Mouse (Mus musculus) left cerebral cortex, adult 18-20 months (tissue): ENCODE data around the gene Pold1. TPM values are rescaled to one million over a fixed set of nuclear protein-coding genes. Genes with fewer than 3 reads are reported as not detected.

ENCODE experiments used
- DNase-seq, 2 experiments: peaks; one replicate each; pipeline ENCODE4 v3.0.0; 2021 to 2022; ENCODE audit warnings: low spot score in 2 of 2, mixed read lengths in 1 of 2
- total RNA-seq, 2 experiments: library from RNA; stranded (reverse); gene quantifications; 2 replicates each; pipeline ENCODE4 v1.2.3; 2021

Pold1 gene
- total RNA-seq, 2 experiments from 2014 or later, result 9.7 to 10.8 TPM

GRCm38 (mm10) chr7:44583146-44583545 lies 34.5 kb upstream of the Pold1 start:
- no peak for DNase-seq

- DNase-seq, result no peak
Observed at GRCm38 (mm10) chr7:44582709-44583108, 34.1 kb upstream of the Pold1 start.

DNA sequence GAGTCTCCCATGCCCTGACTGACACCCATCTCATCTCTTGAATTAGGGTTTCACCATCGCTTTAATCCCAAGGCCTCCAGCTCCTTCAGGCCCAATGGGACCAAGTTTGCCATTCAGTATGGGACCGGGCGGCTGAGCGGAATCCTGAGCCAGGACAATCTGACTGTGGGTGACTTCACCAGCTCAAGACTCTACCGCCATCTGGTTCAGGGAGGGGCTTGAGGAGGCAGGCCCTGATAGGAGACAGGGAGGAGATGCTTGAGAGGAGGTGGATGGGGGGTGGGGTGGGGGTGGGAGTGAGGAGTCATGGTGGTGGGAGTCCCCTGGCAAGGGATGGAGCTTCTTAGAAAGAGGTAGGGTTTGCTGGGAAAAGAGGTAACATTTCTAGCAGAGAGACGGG lies 33.0 kb upstream of the Pold1 start:
- DNase-seq, result no peak

DNA sequence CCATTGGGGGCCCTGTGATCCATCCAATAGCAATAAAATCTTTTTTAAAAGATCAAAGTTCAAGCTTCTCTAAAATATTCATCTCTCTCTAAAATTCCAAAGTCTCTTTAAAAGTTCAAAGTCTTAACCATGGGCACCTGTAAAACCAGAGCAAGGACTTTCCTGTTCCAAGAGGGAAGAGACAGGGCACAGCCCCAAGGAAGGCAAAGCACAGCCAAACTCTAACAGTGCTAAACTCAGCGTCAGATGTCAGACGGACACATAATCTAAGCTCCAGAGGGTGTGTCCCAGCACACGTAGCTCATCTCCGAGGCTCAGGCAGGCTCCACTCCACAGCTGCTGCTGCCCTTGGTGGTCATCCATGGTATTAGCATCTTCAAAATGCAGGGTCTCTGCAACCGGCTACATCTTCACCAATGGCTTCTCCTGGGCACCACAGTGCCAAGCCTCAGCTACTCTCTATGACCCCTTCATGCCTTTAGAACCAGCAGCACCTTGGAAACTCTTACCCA lies 27.7 kb upstream of the Pold1 start:
- no peak for DNase-seq

DNA sequence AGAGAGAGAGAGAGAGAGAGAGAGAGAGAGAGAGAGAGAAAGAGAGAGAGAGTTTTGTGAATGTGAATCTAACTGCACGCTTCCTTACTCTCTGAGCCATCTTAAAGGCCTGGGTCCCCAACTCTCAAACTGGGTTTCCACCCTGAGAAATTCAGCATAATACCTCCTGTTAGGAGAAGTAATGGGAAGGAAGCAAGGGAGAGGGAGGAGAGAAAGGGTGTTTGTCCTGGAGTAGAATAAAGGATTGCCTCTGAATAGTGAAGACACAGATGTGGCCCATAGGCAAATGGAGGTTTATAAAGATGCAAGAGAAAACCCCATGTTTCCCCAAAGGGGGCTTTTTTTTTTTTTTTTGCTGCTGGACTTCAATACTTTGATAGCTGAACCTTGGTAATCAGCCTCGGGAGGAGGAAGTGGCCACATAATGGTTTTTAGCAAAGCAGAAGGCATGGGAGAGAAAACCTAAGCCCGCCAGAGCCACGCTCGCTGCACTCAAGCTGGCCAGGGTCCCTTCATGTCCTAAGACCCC lies 24.4 kb upstream of the Pold1 start:
- no peak for DNase-seq

DNA sequence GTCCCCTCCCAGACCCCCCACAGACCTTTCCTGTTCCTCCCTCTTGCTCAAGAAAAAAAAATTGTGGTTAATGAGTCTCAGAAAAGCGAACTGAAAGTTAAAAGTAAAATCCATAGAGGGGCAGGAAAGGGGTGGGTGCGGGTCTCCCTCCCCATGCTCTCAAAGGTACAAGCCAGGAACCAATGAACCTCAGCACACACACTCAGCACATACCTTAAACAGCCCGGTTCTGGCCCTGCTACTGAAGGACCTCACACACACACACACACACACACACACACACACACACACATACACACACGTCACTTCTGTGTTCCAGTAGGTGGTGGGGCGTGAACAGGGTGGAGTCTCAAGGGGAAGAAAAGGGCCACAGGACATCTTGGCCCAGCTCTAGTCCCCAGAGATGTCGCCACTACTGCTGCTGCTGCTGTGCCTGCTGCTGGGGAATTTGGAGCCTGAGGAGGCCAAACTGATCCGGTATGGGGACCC lies 23.6 kb upstream of the Pold1 start, which contains the start of gene Napsa:
Napsa (plus strand) TSS at position 168 of the 489 bp plus-strand sequence.
- DNase-seq, result no peak

- DNase-seq, result no peak
Observed at GRCm38 (mm10) chr7:44571811-44572210, 23.2 kb upstream of the Pold1 start.

GRCm38 (mm10) chr7:44570989-44571388 lies 22.3 kb upstream of the Pold1 start:
- DNase-seq, result no peak

DNA sequence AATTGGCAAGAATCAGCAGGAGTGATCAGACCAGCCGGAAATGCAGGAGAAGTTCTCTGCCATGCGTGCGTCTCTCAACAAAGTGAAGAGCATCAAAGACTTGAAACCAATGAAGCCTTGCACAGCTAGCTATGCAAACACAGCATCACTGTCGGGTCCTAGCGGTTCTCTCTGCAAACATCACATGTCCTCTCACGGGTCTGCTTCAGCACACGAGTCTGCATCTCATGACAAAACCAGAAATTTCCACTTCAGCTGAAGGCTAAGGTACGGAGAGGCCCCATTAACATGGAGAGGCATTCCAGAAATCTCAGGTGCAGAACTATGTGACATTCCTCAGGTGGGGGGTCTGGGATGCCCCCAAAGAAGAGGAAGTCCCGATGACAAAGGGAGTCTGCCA lies 20.2 kb upstream of the Pold1 start:
- DNase-seq, result no peak

GRCm38 (mm10) chr7:44565414-44565813 lies 16.8 kb upstream of the Pold1 start:
- DNase-seq, result no peak

GRCm38 (mm10) chr7:44564486-44564885 lies 15.8 kb upstream of the Pold1 start:
- no peak for DNase-seq

DNA sequence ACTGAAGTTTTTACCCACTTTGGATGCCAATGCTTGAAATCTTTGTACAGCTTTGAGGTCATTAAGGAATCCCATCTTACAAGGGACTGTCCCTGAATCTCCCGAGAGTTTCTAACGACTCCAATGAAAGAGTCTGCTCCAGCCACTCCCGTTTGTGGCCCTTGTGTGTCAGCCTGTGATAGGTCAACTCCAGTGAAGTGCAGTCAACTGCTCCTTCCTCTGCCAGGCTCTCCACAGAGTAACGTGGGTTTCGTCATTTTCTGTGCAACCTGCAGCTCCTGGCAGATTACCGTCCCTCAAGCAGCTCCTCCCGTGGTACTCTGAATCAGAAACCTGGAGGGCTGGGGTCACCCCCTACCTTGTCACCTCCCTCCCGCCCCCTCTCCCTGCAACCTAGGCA lies 14.6 kb upstream of the Pold1 start:
- no peak for DNase-seq

- peak; percentile 72 to 73 for DNase-seq
Observed at GRCm38 (mm10) chr7:44560435-44561400, 12.1 kb upstream of the Pold1 start.

DNA sequence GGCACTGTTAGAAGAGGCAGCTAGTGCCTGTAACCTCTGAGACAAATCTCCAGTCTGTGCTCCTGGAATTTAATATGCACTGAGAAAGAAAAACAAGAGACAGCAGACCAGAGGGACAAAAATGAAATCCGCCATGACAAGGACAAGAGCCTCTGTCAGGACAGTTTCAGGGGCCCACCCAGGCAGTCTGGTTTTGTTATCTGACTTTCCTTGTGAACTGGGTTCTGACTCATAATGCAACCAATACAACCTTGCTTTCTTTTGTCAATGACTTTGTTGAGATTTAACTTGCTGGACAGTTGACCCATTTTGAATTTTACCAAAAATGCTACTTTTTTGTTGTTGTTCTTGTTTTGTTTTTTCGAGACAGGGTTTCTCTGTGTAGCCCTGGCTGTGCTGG lies 9.0 kb upstream of the Pold1 start:
- DNase-seq, result no peak

- DNase-seq, result peak; percentile 98
Observed at GRCm38 (mm10) chr7:44553826-44554225, 5.2 kb upstream of the Pold1 start, which contains the start of gene Nr1h2. Gene Nr1h2, minus strand, starts transcription at chr7:44553951.

DNA sequence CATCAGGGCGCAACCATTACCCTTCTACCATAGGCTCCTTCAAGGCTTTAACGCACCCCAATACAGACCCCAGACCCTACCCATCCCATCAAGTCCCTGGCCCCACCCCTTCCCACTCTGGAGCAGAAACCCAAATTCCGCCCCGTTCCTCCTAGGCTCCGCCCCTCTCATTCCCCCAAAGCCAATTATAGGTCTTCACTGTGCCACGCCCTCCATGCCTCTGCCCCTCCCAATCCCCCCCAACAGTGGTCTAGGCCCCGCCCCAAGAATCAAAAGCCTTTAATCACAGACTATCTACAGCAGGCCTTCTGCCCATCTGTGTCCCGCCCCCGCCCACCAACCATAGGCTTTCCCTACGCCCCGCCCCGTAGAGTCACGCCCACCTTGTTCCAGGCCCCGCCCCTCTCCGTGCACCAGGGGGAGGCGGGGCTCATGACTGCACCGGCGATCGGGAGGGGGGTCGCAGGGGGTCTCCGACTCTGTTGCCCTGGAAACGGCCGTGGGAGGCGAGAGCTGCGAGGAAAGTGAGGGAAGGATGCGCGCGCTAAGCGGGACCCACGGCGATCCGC lies 4.6 kb upstream of the Pold1 start:
- peak; percentile 29 to 52 for DNase-seq

DNA sequence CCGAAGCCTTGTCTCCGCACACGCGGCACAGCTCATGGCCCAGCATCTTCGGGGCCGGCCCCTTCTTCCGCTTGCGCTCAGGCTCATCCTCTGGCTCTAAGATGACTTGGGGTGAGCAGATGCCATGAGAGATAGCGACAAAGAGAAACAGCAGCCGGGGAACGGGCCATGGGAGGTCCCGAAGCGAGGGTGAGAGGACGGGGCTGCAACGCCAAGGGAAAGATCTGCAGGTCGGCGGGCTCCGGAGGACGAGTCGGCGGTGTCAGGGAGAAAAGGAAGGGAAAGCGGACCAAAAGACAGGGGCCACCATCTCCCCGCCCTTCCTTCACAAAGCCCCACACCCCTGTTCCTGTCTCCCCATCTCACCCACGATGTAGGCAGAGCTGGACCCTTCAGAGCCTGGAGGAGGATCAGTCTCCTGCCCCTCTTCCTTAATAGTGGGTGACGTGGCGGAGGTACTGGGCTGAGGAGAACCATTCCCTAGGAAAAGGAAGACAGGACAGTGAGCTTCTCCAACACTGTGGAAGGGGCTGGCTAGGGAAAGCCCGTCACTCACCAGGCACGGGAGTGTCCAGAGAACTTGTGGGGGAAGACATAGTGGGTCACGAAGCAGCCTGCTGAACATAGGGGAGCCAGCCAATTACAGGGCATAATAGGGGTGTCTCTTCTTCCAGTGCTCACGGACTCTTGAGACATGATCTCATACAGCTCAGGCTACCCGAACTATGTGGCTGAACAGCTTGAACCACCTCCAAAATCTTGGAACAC lies 3.7 kb upstream of the Pold1 start:
- no peak for DNase-seq

GRCm38 (mm10) chr7:44551731-44552130 lies 3.1 kb upstream of the Pold1 start:
- no peak for DNase-seq

DNA sequence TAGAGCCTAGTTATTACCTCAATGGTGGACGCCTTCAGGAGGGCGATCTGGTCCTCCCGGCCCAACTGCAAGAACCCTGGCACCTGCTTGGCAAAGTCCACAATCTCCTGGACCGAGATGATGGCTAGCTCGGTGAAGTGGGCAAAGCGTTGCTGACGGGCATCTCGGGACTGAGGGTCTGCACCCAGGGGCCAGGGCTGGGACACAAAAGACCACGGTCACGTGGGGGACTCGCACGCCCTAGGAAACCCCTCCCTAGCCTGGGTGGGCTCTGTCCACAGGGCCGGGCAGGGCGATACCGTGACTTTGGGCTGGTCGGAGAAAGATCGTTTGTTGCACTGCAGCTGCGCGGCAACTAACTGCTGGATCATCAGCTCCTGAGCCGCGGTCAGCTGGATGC lies 2.7 kb upstream of the Pold1 start:
- DNase-seq, result no peak

DNA sequence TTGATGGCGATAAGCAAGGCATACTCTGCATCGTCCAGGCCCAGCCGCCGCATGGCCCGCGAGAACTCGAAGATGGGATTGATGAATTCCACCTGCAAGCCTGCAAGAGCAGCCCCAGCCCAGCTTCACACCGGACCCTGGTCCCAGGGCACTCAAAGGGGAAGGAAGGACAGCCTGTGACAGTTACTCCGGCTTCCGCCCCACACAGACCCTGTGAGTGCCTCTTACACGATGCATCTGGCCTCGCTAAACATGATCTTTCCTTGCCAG lies 1.7 kb upstream of the Pold1 start:
- DNase-seq, result no peak
